Mouse (Mus musculus): ENCODE measurements around the gene Zpbp2. TPM values are rescaled to one million over a fixed set of nuclear protein-coding genes. Genes with fewer than 3 reads are reported as not detected.

Zpbp2 gene
- total RNA-seq, 2 experiments from 2014 or later = not detected

DNA sequence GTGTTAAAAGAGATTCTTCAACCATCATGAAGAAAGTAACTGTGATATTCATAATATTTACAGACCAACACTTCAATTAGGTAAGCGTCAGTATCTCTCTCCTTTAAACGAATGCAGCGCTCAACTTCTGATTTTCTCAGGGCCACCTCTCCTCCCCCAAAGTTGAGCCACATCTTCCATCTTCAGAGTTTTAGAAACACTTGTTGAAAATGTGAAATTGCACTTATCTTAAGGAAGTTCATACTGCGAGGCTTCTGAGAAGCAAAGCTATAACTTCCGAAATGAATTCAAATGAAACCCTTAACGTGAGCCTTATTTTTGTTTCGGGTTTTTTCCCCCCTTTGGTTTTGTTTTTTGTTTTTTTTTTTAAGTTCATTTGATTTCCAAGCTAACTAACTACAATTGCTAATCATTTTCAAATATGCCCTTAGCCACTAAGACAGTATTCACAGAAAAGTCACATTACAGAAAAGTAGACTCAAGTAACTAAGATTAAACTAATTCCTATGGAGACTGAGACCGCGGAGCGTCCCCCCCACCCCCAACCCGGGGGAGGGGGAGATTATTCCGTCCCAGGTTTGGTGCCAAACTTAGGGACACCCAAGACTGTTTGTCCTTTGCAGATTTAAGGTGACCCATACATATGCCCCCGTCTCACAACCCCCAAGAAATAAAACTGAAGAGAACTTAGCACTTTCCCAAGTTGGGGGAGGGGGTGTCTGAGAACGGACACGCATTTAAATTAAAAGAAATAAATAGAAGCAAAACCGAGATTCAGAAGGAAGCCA lies 5.8 kb upstream of the Zpbp2 start:
- no peak for DNase-seq (ENCODE audit: low spot score in 2 of 2)
- no peak for TF ChIP-seq CTCF (conservative IDR thresholded peaks at IDR 0.05)
- H3K4me3 ChIP-seq = peak overlapping the region; percentile 43
- no peak overlapping the region for H3K27ac ChIP-seq

DNA sequence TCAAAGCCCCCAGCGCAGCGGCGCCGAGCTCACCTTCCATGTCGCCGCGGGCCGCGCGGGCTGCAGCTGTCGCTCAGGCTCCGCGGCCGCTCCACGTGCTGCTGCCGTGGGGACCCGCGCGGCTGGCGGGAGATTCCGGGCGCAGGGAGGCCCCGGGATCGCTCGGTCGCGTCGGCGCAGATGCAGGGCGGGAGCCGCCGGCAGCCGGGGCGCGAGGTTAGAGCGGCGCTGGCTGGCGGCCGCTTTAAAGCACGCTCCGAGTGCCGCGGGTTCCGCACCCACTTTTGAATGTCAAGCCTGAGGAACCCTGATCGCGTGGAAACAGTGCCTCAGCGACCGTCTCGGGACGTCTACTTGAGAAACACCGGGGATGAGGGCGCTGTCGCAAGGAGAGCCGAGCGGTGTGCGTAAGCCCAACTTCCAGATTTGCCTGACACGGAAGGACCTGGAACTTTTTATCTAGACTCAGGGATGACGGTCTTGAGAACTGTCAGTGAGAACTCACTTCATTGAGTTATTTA lies 5.1 kb upstream of the Zpbp2 start, which contains the start of gene Ikzf3:
Gene Ikzf3, minus strand, starts transcription at position 321 of the 521 bp plus-strand sequence.
- DNase-seq (ENCODE audit: low spot score in 2 of 2) = no peak
- Histone ChIP-seq H3K4me3 (peak within 1 kb of the TSS; percentile 43), H3K27ac (no peak within 1 kb of the TSS)
- TF ChIP-seq CTCF (conservative IDR thresholded peaks at IDR 0.05) = no peak

- no peak for TF ChIP-seq CTCF (conservative IDR thresholded peaks at IDR 0.05)
- Histone ChIP-seq H3K4me3 (no peak overlapping the region), H3K27ac (no peak overlapping the region)
- DNase-seq (ENCODE audit: low spot score in 2 of 2) = no peak
Measured at GRCm38 (mm10) chr11:98546529-98547307, 4.2 kb upstream of the Zpbp2 start.

DNA sequence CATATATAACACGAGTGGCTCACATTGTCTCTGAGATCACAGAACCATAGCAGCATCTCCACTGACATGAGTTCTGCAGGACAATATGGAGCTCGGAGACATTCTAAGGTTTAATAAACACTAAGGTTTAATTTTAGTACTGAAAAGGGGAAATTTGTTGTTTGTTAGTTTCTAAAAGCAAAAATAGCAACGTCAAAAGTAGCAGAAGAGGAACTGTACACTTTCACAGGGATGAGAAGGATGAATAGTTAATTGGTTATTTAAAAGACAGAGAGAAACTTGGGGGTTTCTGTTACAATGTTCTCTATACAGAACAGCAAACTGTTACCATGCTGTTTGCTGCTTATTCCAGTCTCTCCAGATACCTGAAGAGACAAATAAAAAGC lies 3.6 kb upstream of the Zpbp2 start:
- no peak for DNase-seq (ENCODE audit: low spot score in 2 of 2)
- H3K27ac ChIP-seq = no peak overlapping the region
- TF ChIP-seq CTCF (conservative IDR thresholded peaks at IDR 0.05) = no peak
- no peak overlapping the region for H3K4me3 ChIP-seq

- no peak overlapping the region for H3K27ac ChIP-seq
- TF ChIP-seq CTCF (conservative IDR thresholded peaks at IDR 0.05) = peak; percentile 16; the same call in 1 of the 2 replicates
- no peak for DNase-seq (ENCODE audit: low spot score in 2 of 2)
- H3K4me3 ChIP-seq = no peak overlapping the region
Measured at GRCm38 (mm10) chr11:98549363-98549762, 1.5 kb upstream of the Zpbp2 start.

GRCm38 (mm10) chr11:98550311-98550974 lies 454 bp upstream of the Zpbp2 start:
- TF ChIP-seq CTCF (conservative IDR thresholded peaks at IDR 0.05) = peak; percentile 22; the same call in 1 of the 2 replicates
- DNase-seq (ENCODE audit: low spot score in 2 of 2) = no peak
- Histone ChIP-seq H3K4me3 (peak overlapping the region; percentile 97), H3K27ac (peak overlapping the region; percentile 97)

GRCm38 (mm10) chr11:98553966-98554365 lies 3.1 kb downstream of the Zpbp2 start:
- no peak for DNase-seq (ENCODE audit: low spot score in 2 of 2)
- Histone ChIP-seq H3K27ac (no peak overlapping the region), H3K4me3 (no peak overlapping the region)
- TF ChIP-seq CTCF (conservative IDR thresholded peaks at IDR 0.05) = no peak

GRCm38 (mm10) chr11:98555124-98555700 lies 4.3 kb downstream of the Zpbp2 start:
- Histone ChIP-seq H3K27ac (no peak overlapping the region), H3K4me3 (no peak overlapping the region)
- TF ChIP-seq CTCF (conservative IDR thresholded peaks at IDR 0.05) = peak; percentile 71
- no peak for DNase-seq (ENCODE audit: low spot score in 2 of 2)

DNA sequence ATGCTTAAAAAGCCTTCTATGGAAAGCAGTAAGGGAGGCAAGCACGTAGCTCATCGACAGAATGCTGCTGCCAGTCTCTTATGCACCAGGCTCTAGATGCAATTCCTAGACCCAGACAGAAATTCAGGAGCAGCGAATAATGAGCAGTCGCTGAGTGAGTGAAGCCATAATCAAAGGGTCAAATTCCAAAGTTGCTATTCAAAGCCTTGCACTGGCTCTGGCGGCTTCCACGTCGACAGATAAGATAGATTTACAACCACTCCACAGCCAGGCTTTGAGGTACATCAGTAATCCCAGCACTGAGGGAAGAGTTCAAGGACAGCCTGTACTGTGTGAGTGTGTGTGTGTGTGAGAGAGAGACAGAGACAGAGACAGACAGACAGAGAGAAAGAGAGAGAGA lies 10.0 kb downstream of the Zpbp2 start:
- no peak overlapping the region for H3K27ac ChIP-seq
- no peak overlapping the region for H3K4me3 ChIP-seq
- TF ChIP-seq CTCF (conservative IDR thresholded peaks at IDR 0.05) = no peak
- DNase-seq (ENCODE audit: low spot score in 2 of 2) = no peak

DNA sequence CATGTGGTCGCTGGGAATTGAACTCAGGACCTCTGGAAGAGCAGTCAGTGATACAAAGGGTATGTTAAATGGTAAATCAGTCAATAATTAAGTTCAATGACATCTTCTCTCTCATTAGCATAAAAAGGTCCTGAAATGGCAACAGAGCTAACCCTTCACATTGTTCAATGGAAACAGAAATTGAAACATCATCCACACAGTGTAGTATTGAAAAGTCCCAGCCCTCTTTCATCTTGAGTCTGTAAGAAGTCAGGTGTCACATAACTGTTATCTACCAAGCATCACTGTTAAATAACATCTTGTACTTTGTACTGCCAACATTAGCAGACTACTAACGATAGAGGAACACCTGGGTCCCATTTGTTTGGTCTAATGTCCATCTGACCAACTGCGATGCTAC lies 12.1 kb downstream of the Zpbp2 start:
- no peak for TF ChIP-seq CTCF (conservative IDR thresholded peaks at IDR 0.05)
- Histone ChIP-seq H3K27ac (no peak overlapping the region), H3K4me3 (no peak overlapping the region)
- DNase-seq (ENCODE audit: low spot score in 2 of 2) = no peak

GRCm38 (mm10) chr11:98563921-98564414 lies 13.1 kb downstream of the Zpbp2 start:
- H3K27ac ChIP-seq = no peak overlapping the region
- H3K4me3 ChIP-seq = no peak overlapping the region
- no peak for TF ChIP-seq CTCF (conservative IDR thresholded peaks at IDR 0.05)
- DNase-seq (ENCODE audit: low spot score in 2 of 2) = no peak

- Histone ChIP-seq H3K27ac (no peak overlapping the region), H3K4me3 (no peak overlapping the region)
- DNase-seq (ENCODE audit: low spot score in 2 of 2) = no peak
- TF ChIP-seq CTCF (conservative IDR thresholded peaks at IDR 0.05) = peak; percentile 56
Measured at GRCm38 (mm10) chr11:98568326-98568725, 17.4 kb downstream of the Zpbp2 start.

Measured in layer of hippocampus, adult 2 months (tissue).